Mouse (Mus musculus) kidney, embryonic 14.5 days (tissue): Measurements from ENCODE around the gene Sec16a. TPM values are rescaled to one million over a fixed set of nuclear protein-coding genes. Genes with fewer than 3 reads are reported as not detected.

ENCODE experiments used
- ATAC-seq: fragments of 200-750 bp; cut with Nextera tagmentation; 2 replicates; pipeline ENCODE4 v1.8.0; 2017; ENCODE audit warnings: moderate number of reproducible peaks, mild to moderate bottlenecking, moderate TSS enrichment, moderate library complexity; ENCODE audit not compliant: low FRiP score, low TSS enrichment
- H3K27ac ChIP-seq: fragments of 300-500 bp; sonication (generic); 2 replicates; pipeline ENCODE4 v1.5.1; 2014; ENCODE audit warnings: low read depth, mild to moderate bottlenecking, low read length, moderate library complexity, mixed read lengths
- H3K27me3 ChIP-seq: fragments of 300-500 bp; sonication (generic); 2 replicates; pipeline ENCODE4 v1.6.1; 2014; ENCODE audit warnings: mild to moderate bottlenecking, low read length; ENCODE audit not compliant: control insufficient read depth, insufficient read depth
- H3K36me3 ChIP-seq: fragments of 300-500 bp; sonication (generic); 2 replicates; pipeline ENCODE4 v1.6.1; 2014; ENCODE audit warnings: low read length, mixed read lengths; ENCODE audit not compliant: control insufficient read depth, insufficient read depth
- H3K4me1 ChIP-seq: fragments of 300-500 bp; sonication (generic); 2 replicates; pipeline ENCODE4 v1.6.1; 2014; ENCODE audit warnings: low read length, mixed read lengths; ENCODE audit not compliant: control insufficient read depth, insufficient read depth
- H3K4me2 ChIP-seq: fragments of 300-500 bp; sonication (generic); replicated peaks from 2 replicates; pipeline ENCODE4 v1.6.1; 2014; ENCODE audit warnings: low read depth, mild to moderate bottlenecking, low read length
- H3K4me3 ChIP-seq: fragments of 300-500 bp; sonication (generic); 2 replicates; pipeline ENCODE4 v1.5.1; 2014; ENCODE audit warnings: mild to moderate bottlenecking, low read length
- H3K9ac ChIP-seq: fragments of 300-500 bp; sonication (generic); 2 replicates; pipeline ENCODE4 v1.6.1; 2014; ENCODE audit warnings: low read depth, mild to moderate bottlenecking, low read length, moderate library complexity
- H3K9me3 ChIP-seq: fragments of 300-500 bp; sonication (generic); 2 replicates; pipeline ENCODE4 v1.6.1; 2016; ENCODE audit warnings: low read length; ENCODE audit not compliant: control insufficient read depth
- WGBS: fragments of 180-500 bp; shearing (Covaris S2); extraction: QIAGEN DNeasy Blood & Tissue Kit; methylation state at CpG from one replicate; pipeline ENCODE4 v1.1.7; 2014; 5-methylcytosine and 5-hydroxymethylcytosine counted together
- polyA plus RNA-seq: library from polyadenylated mRNA; unstranded; fragments of >200 nt; fragmentation: Nextera tagmentation; extraction: Ambion mirVana; gene quantifications from 2 replicates; pipeline ENCODE4 v1.2.1, GENCODE M21; 2014

Gene Sec16a
- polyA plus RNA-seq, 1 experiment from 2014 or later: 43.9 TPM

DNA sequence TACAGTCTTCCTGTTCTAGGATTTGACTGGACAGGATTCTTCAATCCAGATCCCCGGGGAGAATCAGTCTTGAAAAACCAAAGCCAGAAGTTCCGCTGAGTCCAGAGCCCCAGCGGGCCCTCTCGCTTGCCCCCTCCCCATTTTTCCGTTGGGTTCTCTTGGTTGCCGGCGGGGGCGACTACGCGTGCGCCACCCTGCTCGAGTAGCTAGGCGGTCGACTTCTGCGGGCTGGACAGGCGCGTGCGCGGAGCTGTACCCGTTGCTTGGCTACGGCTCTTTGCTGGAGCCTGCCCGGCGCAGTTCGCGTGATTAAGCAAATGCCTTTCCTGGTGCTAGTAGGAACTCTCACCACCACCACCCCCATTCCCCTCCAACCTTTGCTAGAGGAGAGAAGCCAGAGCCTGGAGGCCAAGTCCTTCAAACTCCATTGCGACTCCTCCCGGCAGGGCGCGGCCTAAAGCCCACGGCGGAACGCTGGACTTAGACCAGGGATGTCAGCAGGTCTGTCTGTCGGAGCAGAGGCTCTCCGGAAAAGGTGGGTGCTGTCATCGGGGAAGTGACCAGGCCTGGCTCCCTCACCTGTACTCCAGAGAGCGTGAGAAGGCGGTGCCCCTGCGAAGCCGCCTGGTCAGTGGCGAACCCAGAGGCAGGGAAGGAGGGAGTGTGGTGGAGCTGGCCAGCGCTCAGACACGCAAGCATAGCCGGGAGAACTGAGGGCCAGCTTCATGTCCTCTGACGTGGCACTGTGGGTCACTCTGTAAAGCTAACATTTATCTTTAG lies 840 bp upstream of the Sec16a start:
- peaks cover 10% of the 10 kb centered on the region for H3K36me3 ChIP-seq
- no peaks in the 10 kb centered on the region for H3K9me3 ChIP-seq
- peak overlapping the region; percentile 83 for H3K4me3 ChIP-seq
- peak overlapping the region; percentile 73 for H3K9ac ChIP-seq
- ATAC-seq: peak; percentile 89
- under 1% methylated on average over 43 of the region's 44 CpGs for WGBS
- H3K4me1 ChIP-seq: peaks cover 22% of the 10 kb centered on the region
- H3K4me2 ChIP-seq: peak overlapping the region; percentile 91
- H3K27me3 ChIP-seq: no peaks in the 10 kb centered on the region
- H3K27ac ChIP-seq: peak overlapping the region; percentile 73

GRCm38 (mm10) chr2:26444368-26444767 lies 648 bp downstream of the Sec16a start:
- Histone ChIP-seq H3K27me3 (no peaks in the 10 kb centered on the region), H3K27ac (peak overlapping the region; percentile 78), H3K9me3 (no peaks in the 10 kb centered on the region), H3K4me2 (peak overlapping the region; percentile 67), H3K9ac (peak overlapping the region; percentile 86), H3K4me1 (peaks cover 22% of the 10 kb centered on the region), H3K36me3 (peaks cover 25% of the 10 kb centered on the region), H3K4me3 (peak overlapping the region; percentile 83)
- no peak for ATAC-seq
- 3% methylated on average over 15 of the region's 15 CpGs for WGBS

DNA sequence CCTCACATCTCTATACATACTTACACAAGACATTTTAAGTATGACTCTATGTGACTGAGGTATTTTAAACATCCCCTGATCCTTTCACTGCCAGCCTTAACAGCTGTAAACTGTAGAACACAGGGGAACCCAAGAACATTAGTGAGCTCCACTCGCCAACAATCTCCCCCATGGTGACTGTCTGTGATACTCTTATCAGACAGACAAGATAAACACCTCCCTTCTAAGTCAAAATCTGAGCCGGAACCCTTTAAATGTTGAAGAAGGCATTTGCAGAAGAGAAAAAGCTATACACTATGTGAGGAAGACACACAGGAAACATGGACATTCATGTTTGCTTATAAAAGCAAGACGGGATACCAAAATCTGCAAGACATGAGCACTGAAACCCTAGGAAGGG lies 1.1 kb downstream of the Sec16a start:
- peak overlapping the region; percentile 83 for H3K4me3 ChIP-seq
- no peak overlapping the region for H3K27ac ChIP-seq
- no peak for ATAC-seq
- no peaks in the 10 kb centered on the region for H3K9me3 ChIP-seq
- peaks cover 30% of the 10 kb centered on the region for H3K36me3 ChIP-seq
- WGBS: 33% methylated on average over 3 of the region's 3 CpGs
- H3K4me2 ChIP-seq: peak overlapping the region; percentile 67
- peaks cover 22% of the 10 kb centered on the region for H3K4me1 ChIP-seq
- no peaks in the 10 kb centered on the region for H3K27me3 ChIP-seq
- peak overlapping the region; percentile 86; the same call in 1 of the 2 replicates for H3K9ac ChIP-seq

- ATAC-seq: no peak
- Histone ChIP-seq H3K9me3 (no peaks in the 10 kb centered on the region), H3K4me2 (no peak overlapping the region)
Measured at GRCm38 (mm10) chr2:26442843-26443242, 2.2 kb downstream of the Sec16a start.

DNA sequence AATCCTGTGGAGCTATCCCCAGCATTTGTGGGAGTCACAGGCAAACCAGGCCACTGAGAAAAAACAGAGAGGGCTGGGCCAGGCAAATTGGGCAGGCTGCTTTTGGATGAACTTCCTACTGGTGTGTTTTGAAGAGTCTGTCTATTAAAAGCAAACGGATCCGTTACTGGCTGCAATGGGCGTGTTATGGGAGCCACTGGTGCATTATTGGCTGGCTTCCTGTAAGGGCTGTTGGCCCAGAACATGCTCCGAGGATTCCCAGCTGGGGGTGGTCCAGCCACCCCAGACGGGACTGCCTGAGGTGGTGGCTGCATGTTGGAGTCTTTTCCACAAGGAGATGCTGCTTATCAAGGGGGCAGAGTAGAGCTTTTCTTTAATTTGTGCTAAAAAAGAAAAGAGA lies 3.3 kb downstream of the Sec16a start:
- no peak overlapping the region for H3K4me2 ChIP-seq
- 75% methylated on average over 5 of the region's 5 CpGs for WGBS
- no peak overlapping the region for H3K9ac ChIP-seq
- no peak overlapping the region for H3K4me3 ChIP-seq
- H3K4me1 ChIP-seq: peaks cover 17% of the 10 kb centered on the region
- H3K27me3 ChIP-seq: no peaks in the 10 kb centered on the region
- H3K27ac ChIP-seq: no peak overlapping the region
- H3K9me3 ChIP-seq: no peaks in the 10 kb centered on the region
- H3K36me3 ChIP-seq: peaks cover 52% of the 10 kb centered on the region
- ATAC-seq: no peak

More at GRCm38 (mm10) chr2:26442843-26443242, 2.2 kb downstream of the Sec16a start:
- H3K27me3 ChIP-seq: no peaks in the 10 kb centered on the region
- H3K4me3 ChIP-seq: no peak overlapping the region
- no peak overlapping the region for H3K27ac ChIP-seq
- 96% methylated on average over 1 of the region's 1 CpGs for WGBS
- H3K36me3 ChIP-seq: peaks cover 40% of the 10 kb centered on the region
- H3K9ac ChIP-seq: no peak overlapping the region; the same call in 1 of the 2 replicates
- H3K4me1 ChIP-seq: peaks cover 22% of the 10 kb centered on the region

DNA sequence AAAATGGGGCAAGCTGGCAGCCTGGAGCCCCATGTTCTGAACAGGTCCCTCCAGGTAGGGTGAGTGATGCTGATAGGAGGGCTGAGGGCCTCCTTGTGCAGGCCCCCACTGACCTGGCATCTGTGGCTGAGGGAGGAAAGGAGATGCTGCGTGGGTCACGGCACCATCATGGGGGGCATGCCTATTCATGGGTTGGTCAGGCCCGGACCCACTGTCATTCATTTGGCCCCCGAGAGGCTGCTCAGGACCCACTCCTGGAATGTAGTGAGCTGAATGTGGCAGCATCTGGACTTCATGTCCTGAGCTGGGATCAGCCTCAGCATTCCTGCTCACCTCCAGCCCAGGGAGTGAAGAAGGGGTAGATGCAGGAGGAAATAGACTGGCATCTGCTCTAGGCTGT lies 3.8 kb downstream of the Sec16a start:
- Histone ChIP-seq H3K36me3 (peaks cover 53% of the 10 kb centered on the region), H3K4me3 (no peak overlapping the region), H3K4me1 (peaks cover 13% of the 10 kb centered on the region), H3K27ac (no peak overlapping the region), H3K4me2 (no peak overlapping the region), H3K9me3 (no peaks in the 10 kb centered on the region), H3K27me3 (no peaks in the 10 kb centered on the region), H3K9ac (no peak overlapping the region)
- WGBS: 100% methylated on average over 4 of the region's 4 CpGs
- ATAC-seq: no peak

DNA sequence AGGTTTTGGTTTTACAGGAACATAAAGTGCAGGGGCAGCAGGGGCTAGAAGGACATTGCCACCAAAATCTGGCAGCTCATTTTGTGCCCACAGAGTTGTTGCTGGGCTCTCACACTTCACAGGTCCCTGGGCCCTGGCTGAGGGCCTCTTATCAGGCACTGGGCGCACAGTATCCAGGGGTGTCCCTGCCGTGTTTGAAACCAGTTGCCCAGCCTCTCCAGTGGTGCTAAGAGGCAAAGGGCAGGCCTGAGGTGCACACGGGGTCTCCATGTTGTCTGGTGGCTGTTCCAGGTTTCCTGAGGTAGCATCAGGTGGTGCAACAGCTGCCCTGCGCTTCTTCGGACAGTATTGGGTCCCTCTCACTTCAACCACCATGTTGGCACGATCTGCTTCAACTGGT lies 5.3 kb downstream of the Sec16a start:
- H3K4me2 ChIP-seq: no peak overlapping the region
- no peak overlapping the region for H3K9ac ChIP-seq
- no peak overlapping the region for H3K4me3 ChIP-seq
- 93% methylated on average over 6 of the region's 6 CpGs for WGBS
- no peaks in the 10 kb centered on the region for H3K27me3 ChIP-seq
- no peak for ATAC-seq
- no peaks in the 10 kb centered on the region for H3K9me3 ChIP-seq
- peaks cover 12% of the 10 kb centered on the region for H3K4me1 ChIP-seq
- H3K27ac ChIP-seq: no peak overlapping the region
- H3K36me3 ChIP-seq: peaks cover 69% of the 10 kb centered on the region

GRCm38 (mm10) chr2:26438373-26438772 lies 6.6 kb downstream of the Sec16a start:
- H3K27me3 ChIP-seq: no peaks in the 10 kb centered on the region
- no peaks in the 10 kb centered on the region for H3K9me3 ChIP-seq
- H3K9ac ChIP-seq: no peak overlapping the region
- WGBS: 89% methylated on average over 7 of the region's 7 CpGs
- peaks cover 82% of the 10 kb centered on the region for H3K36me3 ChIP-seq
- H3K27ac ChIP-seq: no peak overlapping the region
- ATAC-seq: no peak
- peaks cover 5% of the 10 kb centered on the region; the same call in 1 of the 2 replicates for H3K4me1 ChIP-seq
- H3K4me3 ChIP-seq: no peak overlapping the region
- H3K4me2 ChIP-seq: no peak overlapping the region

- peaks cover 93% of the 10 kb centered on the region for H3K36me3 ChIP-seq
Measured at GRCm38 (mm10) chr2:26437221-26437620, 7.8 kb downstream of the Sec16a start.

More at GRCm38 (mm10) chr2:26437221-26437620, 7.8 kb downstream of the Sec16a start:
- H3K9me3 ChIP-seq: no peaks in the 10 kb centered on the region
- no peaks in the 10 kb centered on the region for H3K4me1 ChIP-seq
- no peaks in the 10 kb centered on the region for H3K27me3 ChIP-seq
- H3K4me2 ChIP-seq: no peak overlapping the region
- ATAC-seq: no peak
- H3K4me3 ChIP-seq: no peak overlapping the region
- H3K27ac ChIP-seq: no peak overlapping the region
- H3K9ac ChIP-seq: no peak overlapping the region
- WGBS: 79% methylated on average over 4 of the region's 4 CpGs
